Comparison of ENCODE assay signal across 9 mouse cellular contexts in the genomic region with DNA sequence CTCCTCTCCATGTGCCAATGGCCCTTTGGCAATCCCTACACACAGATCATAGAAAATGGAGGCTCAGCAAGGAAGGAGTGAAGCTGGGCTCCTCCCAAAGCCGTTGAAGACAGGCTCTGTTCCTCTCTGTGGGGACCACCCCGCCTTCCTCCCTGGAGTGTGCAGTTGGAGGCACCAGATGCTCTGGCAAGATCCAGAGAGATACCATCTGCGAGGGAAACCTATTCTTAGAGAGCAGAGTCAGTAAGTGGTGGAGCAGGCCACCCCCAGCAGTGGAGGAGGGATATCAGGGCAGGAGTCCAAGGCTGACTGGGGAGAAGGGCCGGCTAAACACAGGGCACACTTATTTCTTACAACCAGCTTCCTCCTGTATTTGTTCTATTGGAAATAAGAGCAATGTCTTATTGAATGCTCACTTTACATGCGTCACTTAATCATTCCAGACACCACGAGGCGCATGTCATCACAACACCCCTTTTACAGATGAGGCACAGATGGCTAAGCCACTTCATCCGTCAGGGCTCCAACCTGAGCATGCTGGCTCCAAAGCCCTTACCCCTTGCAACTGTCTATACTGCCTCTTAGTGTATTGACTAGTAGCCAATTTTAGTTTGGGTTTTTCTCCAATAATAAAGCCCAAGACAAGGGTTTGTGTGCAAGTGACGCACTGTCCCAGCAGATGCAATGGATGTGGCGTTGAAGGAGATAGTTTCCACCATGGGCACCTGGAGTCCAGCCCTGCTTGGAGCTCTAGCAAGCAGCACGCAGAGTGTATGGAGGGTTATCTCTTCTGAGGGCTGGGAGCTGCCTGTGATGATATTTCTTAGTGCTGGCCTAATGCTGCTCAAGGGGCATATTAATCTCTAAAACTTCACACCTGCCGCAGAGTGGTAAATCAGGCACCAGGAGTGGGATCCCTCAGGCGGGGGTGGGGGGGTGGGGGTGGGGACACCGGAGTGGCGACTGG. TPM values are rescaled to one million over a fixed set of nuclear protein-coding genes. Genes with fewer than 3 reads are reported as not detected.
DNase-seq lines count a peak whose midpoint lies in the region; ATAC-seq and TF ChIP-seq lines count a peak whose summit lies in the region.
"Had no signal": no experiment of that assay in that cellular context is flagged by ENCODE, and none has a peak within 500 bp of the region (broad histone marks: within the 10 kb centered on the region; RNA-seq: fewer than 3 reads in every experiment).

No protein-coding gene starts in this region.

- peak; percentile 73 for ATAC-seq in lung, embryonic 16.5 days (ENCODE audit: low read depth)
- ATAC-seq in embryonic facial prominence, embryonic 15.5 days (ENCODE audit: insufficient number of reproducible peaks, low FRiP score, low TSS enrichment, low read depth): peak; percentile 73
- ATAC-seq in erythroid progenitor cell, adult 5-6 weeks (replicated peaks; ENCODE audit: low FRiP score, poor library complexity, severe bottlenecking): no peak

- 0 out of 2 replicates have a peak, but pooled peaks cover 4% of the 10 kb centered on the region for H3K9me3 ChIP-seq in lung, embryonic 16.5 days (ENCODE audit: control insufficient read depth, low read length)
- no peaks in the 10 kb centered on the region for H3K9me3 ChIP-seq in embryonic facial prominence, embryonic 15.5 days (replicated peaks)

- WGBS in lung, embryonic 16.5 days: 47% methylated on average over 15 of the region's 15 CpGs
- whole genome bisulfite sequencing in embryonic facial prominence, embryonic 15.5 days: 50% methylated on average over 15 of the region's 15 CpGs

- no peak for DNase-seq in lung, postnatal 25 days (ENCODE audit: low spot score)
- peak; percentile 93 to 94 for DNase-seq in layer of hippocampus, adult 2 months (ENCODE audit: low spot score in 2 of 2)
- peak; percentile 25 to 71 for DNase-seq in lung, postnatal 4 days
- DNase-seq in kidney, adult 8-10 months: no peak
- DNase-seq in testis, postnatal 14 days (ENCODE audit: low spot score): no peak

- TF ChIP-seq CTCF in layer of hippocampus, adult 2 months (conservative IDR thresholded peaks at IDR 0.05): no peak

- H3K4me3 ChIP-seq in lung, embryonic 16.5 days (ENCODE audit: low read length): no peak overlapping the region
- H3K4me3 ChIP-seq in embryonic facial prominence, embryonic 15.5 days (replicated peaks): no peak overlapping the region
- no peak overlapping the region for H3K4me3 ChIP-seq in layer of hippocampus, adult 2 months

- peaks cover 6% of the 10 kb centered on the region; the same call in 1 of the 2 replicates for H3K4me1 ChIP-seq in lung, embryonic 16.5 days (replicated peaks; ENCODE audit: control insufficient read depth, insufficient read depth, low read length)
- peaks cover 26% of the 10 kb centered on the region for H3K4me1 ChIP-seq in embryonic facial prominence, embryonic 15.5 days

- peaks cover 10% of the 10 kb centered on the region for H3K36me3 ChIP-seq in lung, embryonic 16.5 days (ENCODE audit: control insufficient read depth, insufficient read depth, low read length)
- peaks cover 15% of the 10 kb centered on the region for H3K36me3 ChIP-seq in embryonic facial prominence, embryonic 15.5 days

- no peak overlapping the region for H3K9ac ChIP-seq in lung, embryonic 16.5 days (ENCODE audit: low read length)
- H3K9ac ChIP-seq in embryonic facial prominence, embryonic 15.5 days: no peak overlapping the region

- peak overlapping the region; percentile 17; the same call in 1 of the 2 replicates for H3K27ac ChIP-seq in lung, embryonic 16.5 days (ENCODE audit: low read length)
- H3K27ac ChIP-seq in embryonic facial prominence, embryonic 15.5 days (replicated peaks): peak overlapping the region; percentile 66
- H3K27ac ChIP-seq in layer of hippocampus, adult 2 months: peak overlapping the region; percentile 43; the same call in 1 of the 2 replicates

- H3K4me2 ChIP-seq in lung, embryonic 16.5 days (ENCODE audit: low read depth, low read length): no peak overlapping the region
- H3K4me2 ChIP-seq in embryonic facial prominence, embryonic 15.5 days (replicated peaks): no peak overlapping the region

- no peaks in the 10 kb centered on the region for H3K27me3 ChIP-seq in lung, embryonic 16.5 days (ENCODE audit: control insufficient read depth, insufficient read depth, low read depth, low read length)
- H3K27me3 ChIP-seq in embryonic facial prominence, embryonic 15.5 days: no peaks in the 10 kb centered on the region

RNA-seq across cellular contexts. Expression of a gene that starts 14.5 kb away (rescaled TPM):
- polyA plus RNA-seq in lung, embryonic 16.5 days (2015; fragmentation: Nextera tagmentation; extraction: Ambion mirVana): 15.6 and 21.3 TPM in 2 replicates
- 24.6 and 25.5 TPM in 2 replicates for polyA plus RNA-seq in embryonic facial prominence, embryonic 15.5 days (2015; fragmentation: Nextera tagmentation; extraction: Ambion mirVana)
- 1 to 10 TPM; 5.4 to 5.7 TPM for total RNA-seq in layer of hippocampus, adult 2 months (2021)
- 11.7 and 27.8 TPM in 2 replicates for total RNA-seq in erythroid progenitor cell, adult 5-6 weeks (2015; ENCODE audit: low replicate concordance)
- total RNA-seq in erythroid progenitor cell, adult 5-6 weeks (2017; ENCODE audit: low replicate concordance): 11.9 and 17.5 TPM in 2 replicates

RNA-seq across cellular contexts. Expression of a gene that starts 19.3 kb away (rescaled TPM):
- polyA plus RNA-seq in lung, embryonic 16.5 days (2015; fragmentation: Nextera tagmentation; extraction: Ambion mirVana): 31.4 and 33.1 TPM in 2 replicates
- 30.5 and 33.1 TPM in 2 replicates for polyA plus RNA-seq in embryonic facial prominence, embryonic 15.5 days (2015; fragmentation: Nextera tagmentation; extraction: Ambion mirVana)
- total RNA-seq in layer of hippocampus, adult 2 months (2021): 10 to 100 TPM; 10.7 to 13.7 TPM
- total RNA-seq in erythroid progenitor cell, adult 5-6 weeks (2015; ENCODE audit: low replicate concordance): 15.5 and 22.7 TPM in 2 replicates
- 14.4 and 17.0 TPM in 2 replicates for total RNA-seq in erythroid progenitor cell, adult 5-6 weeks (2017; ENCODE audit: low replicate concordance)

RNA-seq across cellular contexts. Expression of a gene that starts 25.5 kb away (rescaled TPM):
- 2.7 and 4.4 TPM in 2 replicates for polyA plus RNA-seq in lung, embryonic 16.5 days (2015; fragmentation: Nextera tagmentation; extraction: Ambion mirVana)
- polyA plus RNA-seq in embryonic facial prominence, embryonic 15.5 days (2015; fragmentation: Nextera tagmentation; extraction: Ambion mirVana): 3.4 and 4.3 TPM in 2 replicates
- total RNA-seq in layer of hippocampus, adult 2 months (2021): 10 to 100 TPM; 30.0 to 34.9 TPM
- total RNA-seq in erythroid progenitor cell, adult 5-6 weeks (2015; ENCODE audit: low replicate concordance): 1.8 TPM in 1 of 2 replicates, not detected in the other
- total RNA-seq in erythroid progenitor cell, adult 5-6 weeks (2017; ENCODE audit: low replicate concordance): 1.9 and 3.6 TPM in 2 replicates

RNA-seq across cellular contexts. Expression of a gene that starts 28.9 kb away (rescaled TPM):
- polyA plus RNA-seq in lung, embryonic 16.5 days (2015; fragmentation: Nextera tagmentation; extraction: Ambion mirVana): 0.88 and 1.0 TPM in 2 replicates
- polyA plus RNA-seq in embryonic facial prominence, embryonic 15.5 days (2015; fragmentation: Nextera tagmentation; extraction: Ambion mirVana): 1.6 and 2.0 TPM in 2 replicates
- 10 to 100 TPM in 1 of 2 experiments, 1 to 10 TPM in 1; 9.1 to 10.8 TPM for total RNA-seq in layer of hippocampus, adult 2 months (2021)
- 3.2 and 3.8 TPM in 2 replicates for total RNA-seq in erythroid progenitor cell, adult 5-6 weeks (2015; ENCODE audit: low replicate concordance)
- 1.3 and 2.7 TPM in 2 replicates for total RNA-seq in erythroid progenitor cell, adult 5-6 weeks (2017; ENCODE audit: low replicate concordance)

RNA-seq across cellular contexts. Expression of a gene that starts 29.0 kb away (rescaled TPM):
- 0.48 TPM in 1 of 2 replicates, not detected in the other for polyA plus RNA-seq in lung, embryonic 16.5 days (2015; fragmentation: Nextera tagmentation; extraction: Ambion mirVana)
- 0.49 TPM in 1 of 2 replicates, not detected in the other for polyA plus RNA-seq in embryonic facial prominence, embryonic 15.5 days (2015; fragmentation: Nextera tagmentation; extraction: Ambion mirVana)
- total RNA-seq in layer of hippocampus, adult 2 months (2021): not detected
- total RNA-seq in erythroid progenitor cell, adult 5-6 weeks (2015; ENCODE audit: low replicate concordance): 11.5 TPM in 1 of 2 replicates, not detected in the other
- not detected in 2 replicates for total RNA-seq in erythroid progenitor cell, adult 5-6 weeks (2017; ENCODE audit: low replicate concordance)
- polyA plus RNA-seq: intestine, embryonic 14.5 days had no signal

Comparison
In these comparisons a context has a peak if more than half of its experiments do, and no peak if none do; other contexts are left out.
1. DNase-seq: peak in layer of hippocampus, adult 2 months (2 of 2) and lung, postnatal 4 days (2 of 2); none in lung, postnatal 25 days (single experiment), kidney, adult 8-10 months (0 of 2) and testis, postnatal 14 days (single experiment).
2. RNA of a gene that starts 25.5 kb away (total RNA-seq): 30.0 to 34.9 TPM in layer of hippocampus, adult 2 months; 1.8 to 3.6 TPM in erythroid progenitor cell, adult 5-6 weeks; every median in the first group is over 4 times any median in the second.
3. Peak in every context shown above with its lines, with median percentiles within 50 percentile points of each other: H3K27ac ChIP-seq.